Mouse (Mus musculus) gastrocnemius, adult 18-20 months (tissue): ENCODE measurements around the gene Sept11. TPM values are rescaled to one million over a fixed set of nuclear protein-coding genes. Genes with fewer than 3 reads are reported as not detected.

Experiments
- DNase-seq: peaks from one replicate; pipeline ENCODE4 v3.0.0; 2021; ENCODE audit warnings: low spot score
- total RNA-seq, 2 experiments: library from RNA; stranded (reverse); gene quantifications; 2 replicates each; pipeline ENCODE4 v1.2.3; 2021

Sept11 gene
- total RNA-seq, 2 experiments from 2014 or later = 92.9 to 103 TPM

- no peak for DNase-seq
Measured at GRCm38 (mm10) chr5:93167919-93168516, 74.8 kb downstream of the Sept11 start.

- no peak for DNase-seq
Measured at GRCm38 (mm10) chr5:93168654-93169053, 75.4 kb downstream of the Sept11 start.

- DNase-seq = no peak
Measured at GRCm38 (mm10) chr5:93171420-93171819, 78.2 kb downstream of the Sept11 start.

GRCm38 (mm10) chr5:93172536-93172935 is 79.3 kb downstream of the Sept11 start:
- DNase-seq = no peak

- DNase-seq = no peak
Measured at GRCm38 (mm10) chr5:93174675-93175074, 81.4 kb downstream of the Sept11 start.

- DNase-seq = no peak
Measured at GRCm38 (mm10) chr5:93178616-93179015, 85.4 kb downstream of the Sept11 start.

- peak; percentile 21 for DNase-seq
Measured at GRCm38 (mm10) chr5:93180252-93180651, 87.0 kb downstream of the Sept11 start.

GRCm38 (mm10) chr5:93183311-93183710 is 90.1 kb downstream of the Sept11 start:
- no peak for DNase-seq

- no peak for DNase-seq
Measured at GRCm38 (mm10) chr5:93184548-93184947, 91.3 kb downstream of the Sept11 start.

GRCm38 (mm10) chr5:93189607-93190006 is 96.4 kb downstream of the Sept11 start:
- DNase-seq = no peak

GRCm38 (mm10) chr5:93190428-93190827 is 97.2 kb downstream of the Sept11 start:
- DNase-seq = no peak

- no peak for DNase-seq
Measured at GRCm38 (mm10) chr5:93198232-93198631, 105.0 kb downstream of the Sept11 start.

GRCm38 (mm10) chr5:93201181-93201580 is 107.9 kb downstream of the Sept11 start:
- DNase-seq = no peak

GRCm38 (mm10) chr5:93205371-93206108 is 112.3 kb downstream of the Sept11 start:
- DNase-seq = peak; percentile 32

GRCm38 (mm10) chr5:93206109-93207005 is 113.1 kb downstream of the Sept11 start, which contains the start of the genes Ccni and 2010109A12Rik:
Gene Ccni (minus strand): TSS chr5:93206495.
Gene 2010109A12Rik (plus strand): TSS chr5:93206518.
- DNase-seq = peak; percentile 94

GRCm38 (mm10) chr5:93207006-93207348 is 113.7 kb downstream of the Sept11 start:
- peak; percentile 39 for DNase-seq

- DNase-seq = no peak
Measured at GRCm38 (mm10) chr5:93207555-93207954, 114.3 kb downstream of the Sept11 start.

- no peak for DNase-seq
Measured at GRCm38 (mm10) chr5:93218375-93218774, 125.1 kb downstream of the Sept11 start.

GRCm38 (mm10) chr5:93221661-93222060 is 128.4 kb downstream of the Sept11 start:
- DNase-seq = peak; percentile 55

- no peak for DNase-seq
Measured at GRCm38 (mm10) chr5:93224549-93224948, 131.3 kb downstream of the Sept11 start.
